Mouse (Mus musculus) NIH3T3 (cell line): Measurements from ENCODE around the gene Car14.
A peak's percentile ranks its signal among the peaks of the same experiment; 100 is the strongest.
"Not testable (repeated sequence)": the region's sequence is repeated elsewhere in the genome, so short reads cannot be mapped to it uniquely, and the experiment has no call there.

Experiments
- DNase-seq: peaks from one replicate; pipeline ENCODE4 v3.0.0-alpha.2; 2012; ENCODE audit warnings: low read depth

Gene Car14

DNA sequence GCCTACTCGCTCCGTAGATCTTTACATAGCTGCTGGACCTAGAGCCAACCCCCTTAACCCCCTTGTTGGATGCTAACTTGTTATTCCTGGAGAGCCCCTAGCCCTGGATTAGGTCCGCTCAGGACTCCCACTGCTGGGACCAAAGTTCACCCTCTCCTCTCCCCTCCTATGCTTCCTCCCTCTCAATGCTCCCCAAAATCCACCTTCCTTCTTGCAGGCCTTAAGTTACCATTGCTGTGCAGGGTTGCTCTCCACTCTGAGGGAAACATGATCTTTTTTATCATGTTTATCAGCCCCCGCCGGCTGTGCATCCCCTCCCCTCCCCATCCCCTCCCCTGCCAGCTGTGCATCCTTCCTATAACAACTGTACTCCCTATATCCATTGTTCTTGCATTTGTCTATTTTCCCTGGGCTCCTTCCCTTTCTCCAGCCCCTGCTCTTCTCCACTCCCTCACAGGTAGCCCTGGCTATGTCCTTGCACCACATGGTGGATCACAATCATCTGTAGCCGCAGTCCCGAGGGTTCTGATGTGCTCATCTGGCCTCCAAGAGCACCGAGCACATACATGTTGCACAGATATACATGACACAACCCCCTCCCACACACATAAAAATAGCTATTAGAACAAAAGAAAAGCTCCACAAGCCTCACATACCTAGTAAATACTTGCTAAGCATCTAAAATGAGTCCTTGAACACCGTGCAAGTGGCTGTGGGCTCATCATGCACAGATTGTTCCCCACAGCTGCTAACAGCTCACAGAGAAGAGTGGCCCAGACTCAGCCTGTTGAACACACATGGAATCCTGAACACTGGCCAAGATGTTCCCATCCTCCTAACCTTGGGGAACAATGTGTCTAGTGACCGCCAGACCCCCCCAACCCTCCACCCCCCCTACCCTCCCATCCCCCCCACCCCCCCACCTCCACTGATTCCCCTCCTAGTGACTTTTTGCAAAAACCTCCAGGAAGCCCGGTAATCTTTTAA, 12.1 kb downstream of the Car14 start:
- no peak for DNase-seq

- DNase-seq = peak; percentile 76
Measured at GRCm38 (mm10) chr3:95891211-95892065, 13.1 kb downstream of the Car14 start, which contains the start of gene BC028528. BC028528 (minus strand) TSS chr3:95892005.

DNA sequence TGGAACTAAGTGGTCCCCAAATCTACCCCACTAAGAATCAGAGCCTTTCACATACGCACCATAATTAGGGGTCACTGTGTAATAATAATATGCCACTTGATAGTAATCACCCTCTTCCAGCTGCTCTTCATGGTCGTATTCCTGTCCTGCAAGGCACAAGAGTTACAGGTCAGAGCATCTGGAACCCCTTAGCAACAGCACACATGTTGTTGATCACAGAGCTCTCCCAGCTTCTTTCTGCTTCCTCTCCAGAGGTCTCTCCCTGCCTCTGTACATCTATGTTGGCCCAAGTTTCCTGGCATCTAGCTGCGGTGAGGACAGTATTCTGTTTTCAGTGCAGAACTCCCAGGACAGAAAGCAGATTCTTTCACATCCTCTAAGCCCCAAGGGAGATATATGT, 14.8 kb downstream of the Car14 start:
- no peak for DNase-seq

- DNase-seq = no peak
Measured at GRCm38 (mm10) chr3:95887596-95887995, 16.9 kb downstream of the Car14 start.

GRCm38 (mm10) chr3:95884400-95884799, 20.1 kb downstream of the Car14 start:
- no peak for DNase-seq

DNA sequence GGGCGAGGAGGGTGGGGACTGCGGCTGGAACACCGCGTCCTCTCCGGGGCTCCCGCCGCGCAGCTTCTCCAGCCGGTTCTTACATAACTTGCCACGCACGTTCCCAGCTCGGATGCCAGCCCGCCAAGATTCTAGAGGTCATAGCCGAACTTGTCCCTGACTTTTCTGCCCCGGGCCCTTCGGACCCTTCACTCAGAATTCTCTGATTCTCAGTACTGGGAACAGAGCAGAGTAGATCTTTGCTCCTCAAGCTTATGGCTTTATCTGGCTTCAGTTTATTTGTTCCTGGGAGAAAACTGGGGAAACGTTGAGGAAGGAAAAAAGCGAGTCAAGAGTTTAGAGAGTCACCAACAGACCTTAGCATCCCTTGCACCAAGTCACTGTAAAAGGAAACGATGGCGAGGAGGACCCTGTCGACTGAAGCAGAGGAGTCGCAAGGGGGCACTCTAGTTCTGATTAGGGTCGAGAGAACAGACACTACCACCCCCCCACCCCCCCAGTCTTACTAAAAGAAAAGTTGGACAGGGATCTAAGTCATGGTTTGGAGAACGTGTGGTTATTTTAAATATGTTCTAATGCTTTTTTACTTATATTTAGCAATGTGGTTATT, 21.6 kb downstream of the Car14 start:
- peak; percentile 83 for DNase-seq

- peak; percentile 92 for DNase-seq
Measured at GRCm38 (mm10) chr3:95881979-95882815, 22.3 kb downstream of the Car14 start, which contains the start of gene Ciart. Ciart (minus strand) TSS chr3:95882251.

GRCm38 (mm10) chr3:95879063-95879462, 25.4 kb downstream of the Car14 start:
- no peak for DNase-seq

DNA sequence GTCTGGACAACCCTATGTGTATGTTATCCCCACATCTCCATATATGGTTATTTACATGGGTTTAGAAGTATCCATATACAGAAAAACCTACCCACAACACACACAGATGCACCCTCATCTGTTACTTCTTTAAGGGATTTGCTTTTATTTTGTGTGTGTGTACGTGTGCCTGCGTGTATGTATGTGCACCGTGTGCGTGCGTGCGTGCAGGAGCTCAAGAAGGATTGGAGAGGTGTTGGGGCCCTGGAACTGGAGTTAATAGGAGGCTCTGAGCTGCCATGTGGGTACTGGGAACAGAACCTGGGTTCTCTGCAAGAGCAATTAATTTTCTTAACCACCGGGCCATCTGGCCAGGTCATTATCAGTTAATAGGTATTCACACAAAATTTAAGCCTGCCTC, 32.4 kb downstream of the Car14 start:
- no peak for DNase-seq

DNA sequence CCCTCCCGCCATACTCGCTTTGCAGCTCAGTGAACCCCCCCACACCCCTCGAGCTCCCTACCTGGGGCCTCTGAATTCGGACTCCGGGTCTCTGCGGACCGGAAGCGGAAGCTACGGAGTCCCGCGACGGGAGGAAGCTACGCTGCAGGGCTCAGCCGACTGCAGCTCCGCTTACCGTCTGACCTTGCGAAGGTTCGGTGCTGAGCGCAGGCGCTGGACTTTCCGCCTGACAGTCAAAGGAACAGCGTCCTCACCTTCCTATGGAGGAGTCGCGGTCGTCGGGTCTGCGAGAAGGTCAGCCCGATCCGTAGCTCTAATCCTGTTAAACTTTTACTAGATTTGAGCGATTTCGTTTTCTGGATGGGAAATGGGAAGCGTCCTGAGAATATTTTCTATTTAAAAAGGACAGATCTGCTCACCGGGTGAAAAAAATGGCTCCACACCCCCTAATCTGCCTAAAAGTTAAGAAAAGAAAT, 33.1 kb downstream of the Car14 start, which contains the start of gene Mrps21:
Mrps21 (minus strand) TSS at position 128 of the 476 bp plus-strand sequence.
- DNase-seq = peak; percentile 92

DNA sequence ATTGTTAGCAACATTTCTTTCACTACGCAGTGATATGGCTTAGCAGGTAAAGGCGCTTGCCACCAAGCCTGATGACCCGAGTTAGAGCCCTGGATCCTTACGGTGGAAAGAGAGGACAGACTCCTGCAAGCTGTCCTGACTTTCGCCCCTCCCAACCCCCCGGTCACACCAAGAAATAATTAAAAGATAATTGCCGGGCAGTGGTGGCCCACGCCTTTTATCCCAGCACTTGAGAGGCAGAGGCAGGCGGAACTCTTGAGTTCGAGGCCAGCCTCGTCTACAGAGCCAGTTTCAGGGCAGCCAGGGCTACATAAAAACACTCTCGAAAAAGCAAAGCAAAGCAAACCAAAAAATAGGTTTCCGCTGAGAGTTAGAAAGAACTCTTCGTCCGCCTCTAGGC, 33.5 kb downstream of the Car14 start:
- DNase-seq = no peak

DNA sequence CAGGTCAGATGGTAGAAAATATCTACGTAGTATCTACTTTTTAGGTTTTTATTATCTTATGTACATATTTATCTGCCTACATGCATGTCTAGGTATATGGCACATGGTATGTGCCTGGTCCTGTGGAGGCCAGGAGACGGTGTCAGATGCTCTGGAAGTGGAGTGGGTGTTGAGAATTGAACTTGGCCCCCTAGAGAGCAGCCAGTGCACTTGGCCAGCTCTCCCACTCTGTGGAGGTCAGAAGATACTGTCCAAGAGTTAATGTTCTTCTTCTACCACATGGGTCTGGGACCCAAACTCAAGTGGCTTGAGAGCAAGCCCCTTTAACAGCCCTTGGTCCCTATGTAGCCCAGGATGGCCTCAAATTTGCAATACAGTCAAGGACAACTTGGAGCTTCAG, 37.1 kb downstream of the Car14 start:
- no peak for DNase-seq

- no peak for DNase-seq
Measured at GRCm38 (mm10) chr3:95866071-95866470, 38.4 kb downstream of the Car14 start.

- DNase-seq = no peak
Measured at GRCm38 (mm10) chr3:95865571-95865970, 38.9 kb downstream of the Car14 start.

DNA sequence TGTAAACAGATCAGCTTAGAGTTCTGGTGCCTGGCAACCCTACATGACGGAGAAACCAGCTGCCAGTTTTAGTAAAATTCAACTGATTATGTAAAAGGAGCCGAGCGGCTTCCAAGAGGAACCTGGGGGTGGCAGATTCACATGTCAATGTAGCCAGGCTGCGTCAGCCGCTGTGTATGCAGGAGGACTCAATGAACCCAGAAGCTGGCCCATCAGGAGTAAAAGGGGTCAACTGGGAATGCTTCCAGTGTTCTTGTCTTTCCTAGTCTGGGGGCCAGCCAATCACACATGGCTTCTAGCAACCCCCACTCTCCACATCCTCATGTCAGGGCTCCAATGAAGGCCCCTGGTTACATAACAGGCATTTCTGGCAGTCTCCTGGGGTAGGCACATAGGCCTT, 39.4 kb downstream of the Car14 start:
- DNase-seq = no peak

DNA sequence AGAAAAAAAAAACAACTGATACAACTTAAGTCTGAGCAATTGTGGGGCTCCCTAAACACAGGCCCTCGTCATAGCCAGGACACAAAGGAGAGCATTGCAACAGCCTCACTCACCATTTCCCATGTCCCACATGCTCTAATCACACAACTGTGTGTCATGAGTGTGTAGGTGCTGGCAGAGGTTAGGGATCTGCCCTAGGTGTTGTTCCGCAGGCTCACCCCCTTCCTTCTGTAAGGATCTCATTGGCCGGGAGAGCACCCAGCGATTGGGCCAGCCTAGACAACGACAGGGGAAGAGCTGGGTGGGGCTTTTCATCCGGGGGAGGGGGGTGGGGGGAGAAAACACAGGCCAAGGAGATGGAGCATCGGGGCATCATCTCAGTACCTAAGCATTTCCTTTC, 40.9 kb downstream of the Car14 start:
- no peak for DNase-seq

- DNase-seq = peak; percentile 89
Measured at GRCm38 (mm10) chr3:95861796-95862195, 42.7 kb downstream of the Car14 start.

DNA sequence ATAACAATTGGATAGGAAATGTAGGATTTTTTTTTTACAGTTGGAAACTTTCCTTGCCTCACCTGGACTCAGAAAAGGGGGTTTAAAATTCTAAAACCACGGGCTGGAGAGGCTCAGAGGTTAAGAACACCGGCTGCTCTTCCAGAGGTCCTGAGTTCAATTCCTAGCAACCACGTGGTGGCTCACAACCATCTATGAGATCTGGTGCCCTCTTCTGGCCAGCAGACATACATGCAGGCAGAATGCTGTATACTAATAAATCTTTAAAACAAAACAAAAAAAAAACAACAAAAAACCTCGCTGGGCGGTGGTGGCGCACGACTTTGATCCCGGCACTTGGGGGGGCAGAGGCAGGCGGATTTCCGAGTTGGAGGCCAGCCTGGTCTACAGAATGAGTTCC, 43.3 kb downstream of the Car14 start:
- DNase-seq = peak; percentile 44

GRCm38 (mm10) chr3:95860323-95860722, 44.2 kb downstream of the Car14 start:
- peak; percentile 46 for DNase-seq

GRCm38 (mm10) chr3:95858278-95858677, 46.2 kb downstream of the Car14 start:
- not testable (repeated sequence) for DNase-seq

DNA sequence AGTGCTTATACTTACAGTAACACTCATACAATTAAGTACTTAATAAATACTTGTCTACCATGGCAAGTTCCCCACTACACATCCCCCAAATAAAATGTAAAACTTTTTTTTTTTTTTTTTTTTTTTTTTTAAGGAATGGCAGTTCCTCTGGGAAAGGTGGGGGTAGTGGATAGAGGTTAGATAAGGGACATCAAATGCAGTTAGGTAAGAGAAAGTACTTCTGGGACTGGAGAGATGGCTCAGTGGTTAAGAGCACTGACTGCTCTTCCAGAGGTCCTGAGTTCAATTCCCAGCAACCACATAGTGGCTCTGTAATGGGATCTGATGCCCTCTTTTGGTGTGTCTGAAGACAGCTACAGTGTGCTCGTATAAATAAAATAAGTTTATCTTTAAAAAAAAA, 47.4 kb downstream of the Car14 start:
- DNase-seq = not testable (repeated sequence)
